Mouse (Mus musculus) small intestine, adult 2 months (tissue): ENCODE results near the gene Gm17304. TPM values are rescaled to one million over a fixed set of nuclear protein-coding genes. Genes with fewer than 3 reads are reported as not detected.

Experiments
- H3K27ac ChIP-seq: fragments of 200-500 bp; 2 replicates; pipeline ENCODE4 v1.5.1; 2012; ENCODE audit warnings: low read depth, low read length, control low read depth, inconsistent platforms; ENCODE audit not compliant: insufficient read depth
- H3K27me3 ChIP-seq: fragments of 200-500 bp; 2 replicates; pipeline ENCODE4 v1.6.1; 2012; ENCODE audit warnings: mild to moderate bottlenecking, moderate library complexity, low read length, inconsistent platforms; ENCODE audit not compliant: control insufficient read depth, insufficient read depth
- H3K36me3 ChIP-seq: fragments of 200-500 bp; 2 replicates; pipeline ENCODE4 v1.6.1; 2012; ENCODE audit warnings: mild to moderate bottlenecking, low read length, control low read depth, inconsistent platforms; ENCODE audit not compliant: control insufficient read depth, insufficient read depth
- H3K4me1 ChIP-seq: fragments of 200-500 bp; 2 replicates; pipeline ENCODE4 v1.6.1; 2012; ENCODE audit warnings: low read length, inconsistent platforms, mixed read lengths; ENCODE audit not compliant: control insufficient read depth, insufficient read depth, insufficient read length
- H3K4me3 ChIP-seq: fragments of 200-500 bp; 2 replicates; pipeline ENCODE4 v1.5.1; 2012; ENCODE audit warnings: low read depth, mild to moderate bottlenecking, control low read depth, inconsistent platforms, low read length, moderate library complexity
- CTCF ChIP-seq: fragments of 200-500 bp; IDR thresholded peaks from 2 replicates; pipeline ENCODE4 v1.5.1; 2012; ENCODE audit warnings: low read depth, mild to moderate bottlenecking, control low read depth, inconsistent platforms, low read length, moderate library complexity, mixed read lengths; ENCODE audit not compliant: insufficient replicate concordance, insufficient read length; ENCODE audit errors: extremely low read depth
- POLR2A ChIP-seq: fragments of 200-500 bp; IDR thresholded peaks from 2 replicates; pipeline ENCODE4 v1.6.1; 2012; ENCODE audit warnings: low read depth, mild to moderate bottlenecking, control low read depth, inconsistent platforms, low read length, moderate library complexity
- WGBS: fragments of 180-500 bp; shearing (Covaris S2); methylation state at CpG from one replicate; pipeline ENCODE4 v1.1.7; 2018; 5-methylcytosine and 5-hydroxymethylcytosine counted together
- polyA plus RNA-seq: library from polyadenylated mRNA; depleted of rRNA; stranded (reverse); fragments of >200 nt; gene quantifications from 2 replicates; pipeline ENCODE4 v1.2.3, GENCODE M21; 2012

Gene Gm17304
- polyA plus RNA-seq, 1 experiment = not detected

DNA sequence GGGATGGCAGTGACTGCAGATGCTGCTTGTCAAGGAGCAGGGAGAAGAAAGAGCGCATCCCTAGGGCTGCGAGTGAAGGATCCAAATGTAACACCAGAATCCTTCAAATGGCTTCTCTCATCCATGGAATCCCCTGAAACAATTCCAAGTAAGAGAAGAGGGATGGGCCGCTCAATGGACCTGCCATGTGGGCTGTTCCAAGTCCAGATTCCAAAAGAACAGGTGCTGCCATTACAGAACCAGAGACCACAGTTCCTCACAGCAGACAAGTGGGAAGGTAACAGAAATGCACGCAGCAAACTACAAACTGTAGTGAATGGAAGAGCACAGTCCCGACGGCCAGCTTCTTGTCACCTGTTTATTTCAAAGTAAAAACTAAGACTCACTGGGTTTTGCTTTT is 11.5 kb downstream of the Gm17304 start:
- no peaks in the 10 kb centered on the region for H3K4me1 ChIP-seq
- no peaks in the 10 kb centered on the region for H3K27me3 ChIP-seq
- 93% methylated on average over 6 of the region's 6 CpGs for WGBS
- no peak overlapping the region for H3K27ac ChIP-seq
- H3K4me3 ChIP-seq = no peak overlapping the region
- TF ChIP-seq CTCF = no peak
- TF ChIP-seq POLR2A = no peak
- peaks cover 16% of the 10 kb centered on the region for H3K36me3 ChIP-seq

DNA sequence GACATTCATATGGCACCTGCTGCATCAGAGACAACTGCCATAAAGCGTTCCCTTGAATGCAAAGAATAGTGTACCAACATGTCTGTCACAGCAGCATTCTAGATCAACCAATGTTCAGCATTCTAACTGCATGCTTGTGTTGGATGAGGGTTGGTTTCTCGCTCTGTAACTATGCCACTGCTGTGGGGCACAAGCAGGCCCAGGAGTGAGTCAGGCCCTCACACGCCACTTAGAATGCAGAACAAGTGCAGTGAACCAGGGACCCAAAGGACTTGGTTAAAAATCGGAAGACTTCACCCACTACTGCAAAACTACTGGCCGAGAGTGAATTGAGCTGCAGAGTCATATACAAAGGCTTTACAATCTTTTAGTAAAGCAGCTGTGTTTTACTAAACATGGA is 13.3 kb downstream of the Gm17304 start:
- Histone ChIP-seq H3K4me3 (no peak overlapping the region), H3K27ac (no peak overlapping the region), H3K27me3 (no peaks in the 10 kb centered on the region), H3K4me1 (no peaks in the 10 kb centered on the region), H3K36me3 (peaks cover 16% of the 10 kb centered on the region)
- 91% methylated on average over 5 of the region's 5 CpGs for WGBS
- TF ChIP-seq CTCF (no peak), POLR2A (no peak)

DNA sequence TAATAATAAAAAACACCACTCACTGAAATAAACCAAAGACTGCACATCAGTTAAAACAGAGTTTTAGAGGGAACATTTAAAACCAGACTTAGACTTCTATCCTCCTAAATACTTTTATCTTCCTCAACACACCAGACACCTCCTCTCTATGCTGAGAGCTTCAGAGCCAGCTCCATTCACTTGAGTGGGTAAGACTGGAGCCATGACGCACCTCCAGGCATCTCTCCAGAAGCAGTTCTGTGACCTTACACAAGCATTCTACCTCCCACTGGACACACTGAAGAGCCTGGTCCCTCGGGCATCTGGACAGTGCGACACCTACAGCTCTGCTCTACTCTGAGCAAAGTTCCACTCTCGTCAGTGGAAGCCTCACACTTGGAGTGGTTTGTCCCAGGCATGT is 14.4 kb downstream of the Gm17304 start:
- TF ChIP-seq CTCF (no peak), POLR2A (no peak)
- Histone ChIP-seq H3K27ac (no peak overlapping the region), H3K36me3 (peaks cover 13% of the 10 kb centered on the region), H3K4me3 (no peak overlapping the region), H3K4me1 (no peaks in the 10 kb centered on the region), H3K27me3 (no peaks in the 10 kb centered on the region)
- 92% methylated on average over 4 of the region's 4 CpGs for WGBS

DNA sequence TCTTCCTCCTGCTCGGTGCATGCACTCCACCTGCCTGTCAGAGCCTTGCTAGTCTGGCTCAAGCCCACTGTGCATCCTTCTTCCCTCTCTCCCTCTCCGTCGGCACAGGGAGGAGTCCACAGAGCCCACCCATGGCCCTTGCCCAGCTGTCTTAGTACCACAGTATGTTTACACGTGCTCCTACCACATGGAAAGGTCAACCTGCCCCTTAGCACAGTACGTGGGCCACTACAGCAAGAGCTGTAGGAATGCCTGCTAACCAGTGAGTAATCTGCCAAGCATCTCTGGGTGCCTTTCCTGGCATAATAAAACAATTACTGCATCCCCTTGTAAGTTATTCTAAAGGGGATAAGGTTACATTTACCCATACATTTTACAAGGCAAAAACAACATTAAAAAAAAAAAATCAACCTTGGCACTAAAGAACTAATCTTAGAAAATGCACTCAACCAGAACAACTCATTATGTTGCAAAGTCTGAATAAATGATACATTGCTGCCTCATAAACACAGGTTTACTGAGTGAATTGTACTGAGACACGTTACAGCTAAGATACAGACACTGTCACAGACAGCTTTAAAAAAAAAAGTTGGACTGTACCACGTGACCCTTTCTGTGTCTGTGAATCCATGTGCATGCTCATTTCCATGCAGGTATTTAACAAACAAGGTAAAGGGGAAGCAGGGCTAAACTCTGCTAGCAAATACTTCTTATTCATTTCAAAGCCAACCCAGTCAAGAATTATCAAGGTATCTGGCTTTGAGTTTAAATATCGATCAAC is 19.7 kb downstream of the Gm17304 start:
- Histone ChIP-seq H3K4me1 (no peaks in the 10 kb centered on the region), H3K4me3 (no peak overlapping the region), H3K27me3 (no peaks in the 10 kb centered on the region), H3K36me3 (peaks cover 5% of the 10 kb centered on the region; the same call in 1 of the 2 replicates), H3K27ac (no peak overlapping the region)
- TF ChIP-seq CTCF = no peak
- no peak for TF ChIP-seq POLR2A
- WGBS = 87% methylated on average over 8 of the region's 8 CpGs

DNA sequence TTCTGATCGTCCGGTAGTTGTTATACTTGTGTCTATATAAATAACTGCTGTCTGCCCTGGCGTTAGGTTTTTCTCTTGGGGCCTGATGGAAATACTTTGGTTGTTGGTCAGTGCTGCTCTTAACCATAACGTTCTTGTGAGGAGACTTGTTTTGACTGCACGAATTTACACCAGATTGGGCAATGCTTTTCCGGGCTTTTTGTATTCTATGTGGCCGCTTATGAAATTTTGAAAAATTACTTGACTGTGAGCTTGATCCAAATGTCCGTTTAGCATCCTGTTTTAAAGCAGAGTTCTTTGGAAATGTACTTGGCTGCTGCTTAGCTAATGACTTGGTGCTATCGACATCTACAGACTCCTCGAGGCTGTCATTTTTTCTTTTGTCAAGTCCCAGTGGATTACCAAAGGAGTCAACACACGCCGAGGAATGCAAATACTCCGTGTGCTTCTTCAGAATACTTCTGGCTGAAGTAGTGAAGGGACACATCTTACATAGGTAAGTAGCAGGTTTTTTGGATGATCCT is 27.6 kb downstream of the Gm17304 start:
- Histone ChIP-seq H3K4me1 (0 out of 2 replicates have a peak, but pooled peaks cover 2% of the 10 kb centered on the region), H3K36me3 (peaks cover 30% of the 10 kb centered on the region), H3K27me3 (no peaks in the 10 kb centered on the region), H3K27ac (no peak overlapping the region), H3K4me3 (no peak overlapping the region)
- WGBS = 90% methylated on average over 13 of the region's 13 CpGs
- TF ChIP-seq POLR2A (no peak), CTCF (no peak)

DNA sequence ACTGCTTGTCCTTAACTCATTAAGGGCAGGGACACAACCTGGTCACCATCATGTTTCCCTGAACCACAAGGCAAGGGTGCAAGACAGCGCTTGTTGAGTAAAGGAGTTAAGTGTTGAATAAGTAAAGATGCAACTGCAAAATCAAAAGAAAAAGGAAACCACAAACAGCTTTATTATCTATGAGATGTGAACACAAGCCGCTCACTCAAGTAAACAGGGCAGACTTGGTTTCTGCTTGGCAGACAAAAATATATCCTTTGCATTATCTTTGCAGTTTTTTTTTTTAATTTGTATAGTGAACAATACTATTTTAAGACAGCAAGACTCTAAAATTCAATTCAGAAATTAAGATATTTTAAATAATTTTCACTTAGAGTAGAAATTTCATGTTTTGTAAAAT is 30.7 kb downstream of the Gm17304 start:
- 0 out of 2 replicates have a peak, but pooled peaks cover 2% of the 10 kb centered on the region for H3K4me1 ChIP-seq
- H3K27me3 ChIP-seq = no peaks in the 10 kb centered on the region
- WGBS = 95% methylated on average over 2 of the region's 2 CpGs
- H3K36me3 ChIP-seq = peaks cover 26% of the 10 kb centered on the region
- no peak for TF ChIP-seq CTCF
- H3K27ac ChIP-seq = no peak overlapping the region
- H3K4me3 ChIP-seq = no peak overlapping the region

- 78% methylated on average over 5 of the region's 5 CpGs for WGBS
Measured at GRCm38 (mm10) chr5:106640235-106640809, 31.4 kb downstream of the Gm17304 start.

More at GRCm38 (mm10) chr5:106640235-106640809, 31.4 kb downstream of the Gm17304 start:
- Histone ChIP-seq H3K27me3 (no peaks in the 10 kb centered on the region), H3K4me3 (no peak overlapping the region), H3K36me3 (peaks cover 20% of the 10 kb centered on the region), H3K27ac (no peak overlapping the region), H3K4me1 (0 out of 2 replicates have a peak, but pooled peaks cover 2% of the 10 kb centered on the region)
- no peak for TF ChIP-seq CTCF
- TF ChIP-seq POLR2A = no peak
